Mouse (Mus musculus): ENCODE results near the gene Bsg.
A peak's percentile ranks its signal among the peaks of the same experiment; 100 is the strongest.
"Not testable (repeated sequence)": the region's sequence is repeated elsewhere in the genome, so short reads cannot be mapped to it uniquely, and the experiment has no call there.

Gene Bsg

DNA sequence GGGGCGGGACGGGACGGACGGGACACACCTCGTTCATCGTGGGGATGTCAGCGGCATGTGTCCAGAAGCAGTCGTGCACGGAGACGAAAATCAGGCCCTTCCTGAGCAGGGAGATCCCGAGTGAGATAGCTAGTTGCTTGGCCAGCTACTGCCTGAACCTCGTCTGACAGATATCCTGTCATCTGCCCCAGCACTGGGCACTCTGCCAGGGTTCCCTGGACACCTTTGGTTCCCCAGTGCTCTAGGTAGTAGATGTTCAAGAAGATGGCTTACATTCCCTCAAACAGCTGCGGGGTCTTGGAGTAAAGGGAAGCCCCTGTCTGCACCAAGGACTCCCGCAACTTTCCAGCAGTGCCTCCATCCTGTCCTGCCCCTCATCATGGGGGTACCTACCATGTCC lies 32.4 kb downstream of the Bsg start:
- DNase-seq: no peak

DNA sequence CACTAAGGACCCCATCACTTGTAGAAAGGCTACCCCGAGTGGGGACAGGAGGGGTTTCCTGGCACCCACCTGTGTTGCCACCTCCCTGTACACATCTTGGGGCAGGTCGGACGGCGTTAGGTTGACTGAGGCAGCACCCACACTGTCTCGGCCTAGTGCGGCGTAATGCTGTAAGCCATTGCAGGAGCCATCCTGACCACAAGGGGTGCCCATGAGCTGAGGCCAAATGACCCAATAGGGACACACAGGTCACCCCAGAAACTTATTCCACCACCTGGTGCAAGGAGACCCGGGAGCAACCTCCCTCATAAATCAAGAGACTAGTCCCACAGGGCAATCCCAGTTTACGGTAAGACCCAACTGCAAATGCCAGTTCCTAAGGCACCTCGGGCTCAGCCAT lies 34.0 kb downstream of the Bsg start:
- no peak for DNase-seq

DNA sequence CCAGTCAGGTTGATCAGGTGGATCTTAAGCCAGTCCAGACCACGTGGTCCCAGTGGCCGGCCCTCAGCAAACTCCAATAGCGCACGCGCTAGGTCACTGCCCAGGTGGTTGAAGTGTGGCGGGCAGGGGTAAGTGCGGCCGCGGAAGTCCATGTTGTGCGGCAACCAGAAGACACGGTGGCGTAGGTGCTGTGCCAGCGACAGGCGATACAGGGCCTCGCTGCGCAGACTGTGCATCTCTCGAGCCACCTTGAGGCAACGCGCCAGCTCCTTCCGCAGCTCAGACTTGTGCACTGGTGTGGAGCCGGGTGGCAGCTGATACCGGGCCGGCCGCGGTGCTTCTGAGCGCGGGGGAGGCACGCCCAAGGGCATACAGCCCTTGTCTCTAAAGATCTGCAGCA lies 34.9 kb downstream of the Bsg start:
- DNase-seq: no peak

DNA sequence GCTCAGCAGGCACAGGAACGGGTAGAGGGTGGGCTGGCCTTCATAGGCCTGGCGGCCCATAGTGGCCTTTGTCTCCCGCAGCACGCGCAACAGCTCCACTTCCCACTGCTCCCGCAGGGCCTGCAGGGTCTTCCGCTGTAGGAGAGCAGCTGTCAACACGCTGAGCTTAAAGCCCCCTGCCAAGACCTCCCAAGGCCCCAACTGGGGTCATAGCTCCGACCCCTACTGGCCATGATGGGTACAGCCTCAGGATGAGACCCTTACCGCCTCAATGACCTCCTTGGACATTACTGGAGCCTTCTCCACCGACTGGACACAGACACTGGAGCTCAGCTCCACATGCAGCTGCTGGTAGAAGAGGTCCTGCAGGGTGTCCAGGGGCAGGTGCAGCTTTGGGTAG lies 36.6 kb downstream of the Bsg start:
- DNase-seq: no peak

DNA sequence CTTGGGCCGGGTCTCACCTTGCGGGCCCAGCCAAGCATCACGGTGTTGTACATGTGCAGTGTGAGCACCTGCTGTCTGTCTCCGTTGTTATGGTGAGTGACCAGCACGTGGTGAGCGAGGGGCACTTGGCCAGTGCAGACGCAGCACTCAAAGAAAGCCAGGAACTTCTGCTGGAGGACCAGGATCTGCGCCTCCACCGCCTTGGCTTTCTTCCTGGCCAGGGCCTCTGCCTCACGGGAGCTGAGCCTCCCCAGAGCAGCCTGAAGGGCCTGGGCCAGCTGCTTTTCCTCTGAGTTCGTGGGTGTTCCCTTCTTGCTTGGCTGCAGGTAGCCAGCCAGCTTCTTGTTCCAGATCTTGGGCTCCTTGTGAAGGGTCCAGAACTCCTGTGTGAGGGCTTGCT lies 38.9 kb downstream of the Bsg start:
- no peak for DNase-seq

DNA sequence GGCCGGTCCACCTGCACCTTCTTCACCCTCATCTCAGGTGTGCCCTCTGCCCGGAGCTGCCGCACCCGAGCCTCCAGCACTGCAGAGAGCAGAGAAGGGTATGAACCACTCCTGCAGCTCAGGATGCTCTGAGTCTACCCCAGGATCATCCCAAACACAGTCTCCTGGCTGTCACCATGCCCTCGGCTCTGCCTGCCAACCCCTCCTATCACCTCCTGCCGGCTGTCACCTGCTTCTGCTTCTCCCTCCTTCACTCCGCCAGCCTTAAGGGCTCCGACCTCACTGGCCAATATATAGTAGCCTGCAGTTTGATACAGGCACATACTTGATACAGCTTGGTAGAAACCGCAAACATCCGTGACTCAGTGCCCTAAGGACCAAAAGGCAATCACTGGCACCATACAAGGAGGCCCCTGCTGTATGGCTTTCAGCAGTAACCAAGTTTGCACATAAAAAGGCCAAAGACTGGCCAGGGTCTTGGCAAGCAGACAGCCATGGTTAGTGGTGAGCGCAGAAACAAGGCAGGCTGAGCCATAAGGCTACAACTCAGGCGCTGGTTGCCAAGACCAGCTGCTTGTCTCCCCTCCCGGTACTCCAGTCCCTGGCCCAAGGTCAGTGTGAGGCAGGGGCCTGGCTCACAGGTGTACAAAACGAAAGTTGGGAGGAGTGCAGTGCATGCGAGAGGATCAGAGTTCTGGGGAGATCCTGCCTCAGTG lies 39.5 kb downstream of the Bsg start:
- DNase-seq: no peak

DNA sequence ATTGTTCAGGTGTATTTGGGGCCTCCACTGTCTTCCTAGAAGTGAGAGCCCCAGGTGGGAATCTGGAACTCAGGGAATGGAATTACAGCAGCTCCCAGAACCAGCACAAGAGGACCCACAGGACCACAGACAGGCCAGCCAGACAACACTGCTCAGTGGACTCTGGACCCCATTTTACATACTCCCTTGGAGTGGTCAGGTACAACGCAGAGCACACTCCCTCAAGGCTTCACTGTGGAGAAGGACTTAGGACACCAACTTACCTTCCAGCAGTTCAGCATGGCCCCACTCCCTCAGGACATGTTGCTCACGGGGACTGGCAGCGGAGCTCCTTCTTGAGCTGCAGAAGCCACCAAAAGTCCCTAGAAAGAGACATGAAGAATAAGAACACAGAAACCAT lies 41.1 kb downstream of the Bsg start:
- no peak for DNase-seq

DNA sequence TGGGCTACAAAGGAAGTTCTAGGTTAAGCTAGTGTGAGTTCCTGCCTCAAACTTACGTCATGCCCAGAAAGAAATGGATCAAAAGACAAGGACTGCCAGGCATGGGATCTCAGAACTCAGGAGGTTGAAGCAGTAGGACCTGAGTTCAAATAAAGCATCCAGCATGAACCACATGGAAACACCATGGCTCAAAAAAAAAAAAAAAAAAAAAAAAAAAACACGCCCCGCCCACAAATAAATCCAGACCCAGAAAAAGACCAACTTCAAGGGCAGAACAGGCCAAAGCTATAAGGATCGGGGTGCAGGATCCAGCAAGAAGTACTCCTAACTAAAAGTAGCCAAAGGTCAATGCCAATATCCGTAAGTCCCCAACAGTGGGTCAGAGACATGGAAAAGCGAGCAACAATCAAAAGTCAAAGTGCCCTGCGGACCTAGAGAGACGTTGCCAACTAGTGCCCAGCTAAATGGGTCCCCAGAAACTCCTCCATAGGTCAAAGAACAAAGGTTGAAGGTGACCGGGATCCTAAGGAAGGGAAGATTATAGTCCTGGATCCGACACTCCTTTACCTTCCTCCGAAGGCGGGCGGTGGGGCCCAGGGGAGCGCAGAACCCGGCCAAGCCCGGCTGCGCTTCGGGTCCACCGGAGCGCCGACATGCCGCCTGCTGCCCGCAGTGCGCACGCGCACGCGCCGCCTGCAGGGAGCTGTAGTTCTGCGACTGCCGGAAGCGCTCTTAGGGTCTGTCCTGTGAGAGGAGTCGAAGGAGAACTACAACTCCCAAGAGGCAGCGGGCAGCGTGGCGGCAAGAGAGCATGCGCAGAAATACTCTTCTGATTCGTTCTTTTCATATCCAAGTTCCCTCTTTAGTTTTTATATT lies 41.8 kb downstream of the Bsg start, which contains the start of gene Polrmt:
Gene Polrmt, minus strand, starts transcription at position 684 of the 876 bp plus-strand sequence.
- DNase-seq: peak; percentile 90 to 93

DNA sequence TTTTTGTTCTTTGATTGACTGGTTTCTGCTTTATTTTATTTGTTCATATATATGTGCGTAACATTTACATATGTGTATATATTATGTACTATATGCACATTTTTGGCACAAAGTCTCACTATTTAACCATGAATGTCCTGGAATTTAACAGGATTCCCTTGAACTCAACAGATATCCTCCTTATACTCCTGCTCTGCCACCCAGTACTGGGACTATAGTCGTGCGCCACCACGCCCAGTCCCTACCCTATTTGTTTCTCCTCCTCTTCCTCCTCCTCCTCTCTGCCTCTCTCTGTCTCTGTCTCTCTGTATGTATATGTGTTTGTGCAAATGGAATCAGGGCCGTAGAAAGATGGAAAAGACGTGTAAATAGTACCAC lies 42.5 kb downstream of the Bsg start:
- DNase-seq: no peak

DNA sequence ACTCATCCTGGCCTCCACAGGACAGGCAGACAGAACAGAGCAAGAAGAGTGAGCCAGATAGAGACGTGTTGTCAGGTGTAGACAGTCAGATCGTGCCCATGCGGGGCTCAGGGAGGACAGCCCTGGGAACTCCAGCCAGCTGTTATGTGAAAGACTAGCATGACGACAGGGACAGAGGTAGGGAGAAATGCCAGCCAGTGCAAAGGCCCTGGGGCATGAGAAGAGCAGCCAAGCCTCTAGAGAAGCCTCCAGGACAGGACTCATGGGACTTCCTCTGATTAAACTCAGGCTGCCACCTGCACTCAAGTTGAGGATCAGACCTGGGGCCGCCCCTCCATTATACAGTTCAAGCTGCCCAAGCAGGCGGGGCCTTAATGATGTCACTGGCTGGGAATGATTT lies 44.2 kb downstream of the Bsg start:
- DNase-seq: no peak

DNA sequence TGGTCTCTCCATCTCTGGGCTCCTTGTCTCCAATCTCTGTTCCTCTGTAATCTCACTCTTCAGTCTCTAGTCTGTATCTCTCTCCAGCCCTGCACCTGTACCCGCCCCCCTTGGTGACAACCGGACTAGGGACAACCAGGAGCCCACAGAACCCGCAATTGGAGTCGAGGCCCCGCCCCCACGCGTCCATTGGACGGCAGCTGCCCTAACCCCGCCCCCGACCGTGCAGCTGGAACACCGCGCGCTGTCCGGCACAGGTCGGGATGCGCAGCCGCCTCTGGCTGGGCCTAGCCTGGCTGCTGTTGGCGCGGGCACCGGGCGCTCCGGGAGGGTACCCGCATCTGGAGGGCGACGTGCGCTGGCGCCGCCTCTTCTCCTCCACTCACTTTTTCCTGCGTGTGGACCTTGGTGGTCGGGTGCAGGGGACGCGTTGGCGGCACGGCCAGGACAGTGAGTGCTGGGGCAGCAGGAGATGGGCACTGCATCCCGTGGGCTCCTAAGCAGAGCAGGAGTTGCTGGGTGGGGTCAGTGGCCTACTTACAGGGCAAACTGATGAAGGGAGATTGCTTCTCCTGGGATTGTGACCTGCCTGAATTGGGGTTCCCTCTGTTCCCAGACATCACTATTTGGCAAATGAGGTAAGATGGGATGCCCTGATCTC lies 50.7 kb downstream of the Bsg start, which contains the start of gene Fgf22:
Gene Fgf22, plus strand, starts transcription at position 221 of the 661 bp plus-strand sequence.
- peak in 1 of 2 experiments; percentile 44 for DNase-seq

DNA sequence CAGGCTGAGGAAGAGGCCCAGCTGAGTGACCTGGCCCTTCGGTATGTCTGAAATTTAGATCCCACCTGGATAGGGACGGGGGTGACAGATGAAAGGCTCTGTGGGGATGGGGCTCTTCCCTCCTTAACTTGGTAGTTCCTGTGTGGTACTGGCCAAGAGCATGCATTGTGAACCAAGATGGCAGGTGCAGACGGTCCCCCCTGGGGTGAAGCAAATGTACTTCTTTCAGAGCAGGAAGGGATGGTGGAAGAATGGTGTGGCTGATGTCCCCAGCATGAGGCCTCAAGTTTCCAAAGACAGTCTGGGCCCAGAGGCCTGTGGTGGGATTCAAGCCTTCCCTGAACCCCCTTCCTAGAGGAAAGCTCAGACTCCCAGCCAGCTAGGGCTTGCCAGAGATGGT lies 51.6 kb downstream of the Bsg start:
- DNase-seq: no peak

DNA sequence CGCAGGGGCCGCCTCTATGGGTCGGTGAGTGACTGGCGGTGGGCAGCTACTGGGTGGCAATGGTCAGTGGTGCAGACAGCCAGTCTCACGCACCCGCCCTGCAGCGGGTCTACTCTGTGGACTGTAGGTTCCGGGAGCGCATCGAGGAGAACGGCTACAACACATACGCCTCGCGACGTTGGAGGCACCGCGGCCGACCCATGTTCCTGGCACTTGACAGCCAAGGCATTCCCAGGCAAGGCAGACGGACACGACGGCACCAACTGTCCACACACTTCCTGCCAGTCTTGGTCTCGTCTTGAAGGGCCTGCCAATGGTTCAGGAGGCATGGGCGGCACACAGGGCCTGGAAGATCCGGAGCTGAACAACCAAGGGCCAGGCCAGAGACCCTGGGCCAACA lies 52.4 kb downstream of the Bsg start:
- DNase-seq: no peak

DNA sequence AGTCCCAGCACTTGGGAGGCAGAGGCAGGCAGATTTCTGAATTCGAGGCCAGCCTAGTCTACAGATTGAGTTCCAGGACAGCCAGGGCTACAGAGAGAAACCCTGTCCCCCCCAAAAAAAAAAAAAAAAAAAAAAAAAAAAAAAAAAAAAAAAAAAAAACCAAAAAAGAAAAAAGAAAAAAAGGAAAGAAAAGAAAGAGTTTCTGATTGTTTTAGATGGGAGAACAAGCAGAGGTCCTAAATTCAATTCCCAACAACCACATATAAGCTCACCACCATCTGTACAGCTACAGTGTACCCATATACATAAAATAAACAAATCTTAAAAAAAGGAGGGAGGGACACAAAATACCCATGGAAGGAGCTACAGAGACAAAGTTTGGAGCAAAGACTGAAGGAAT lies 55.4 kb downstream of the Bsg start:
- DNase-seq: not testable (repeated sequence)

DNA sequence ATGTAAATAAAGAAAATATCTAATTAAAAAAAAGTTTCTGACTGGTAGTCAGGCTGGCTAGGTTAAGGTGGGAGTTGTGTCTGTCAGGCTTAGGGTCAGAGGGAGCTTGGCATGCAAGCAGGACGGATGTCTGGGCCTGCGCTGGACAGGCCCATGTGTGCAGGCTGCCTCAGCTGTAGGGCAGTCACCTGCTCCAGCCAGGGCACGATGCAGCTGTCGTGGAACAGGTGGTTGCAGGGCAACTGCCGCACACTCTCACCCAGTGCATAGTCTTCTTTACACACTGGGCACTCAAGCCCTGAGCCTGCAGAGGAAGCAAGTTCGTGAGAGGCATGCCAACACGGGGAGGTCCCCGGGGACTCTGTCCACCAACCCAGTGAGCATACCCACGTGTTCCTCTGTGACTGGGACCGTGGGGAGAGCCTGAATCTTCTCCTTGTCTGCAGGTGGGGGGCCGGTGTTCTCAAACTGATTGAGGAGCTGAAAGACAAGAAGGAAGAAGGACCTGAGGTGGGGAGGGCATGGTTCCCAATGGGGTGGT lies 56.4 kb downstream of the Bsg start:
- no peak for DNase-seq

All from spleen, adult 18-20 months (tissue).